ENCODE assay signal across 11 mouse cellular contexts in the genomic region with DNA sequence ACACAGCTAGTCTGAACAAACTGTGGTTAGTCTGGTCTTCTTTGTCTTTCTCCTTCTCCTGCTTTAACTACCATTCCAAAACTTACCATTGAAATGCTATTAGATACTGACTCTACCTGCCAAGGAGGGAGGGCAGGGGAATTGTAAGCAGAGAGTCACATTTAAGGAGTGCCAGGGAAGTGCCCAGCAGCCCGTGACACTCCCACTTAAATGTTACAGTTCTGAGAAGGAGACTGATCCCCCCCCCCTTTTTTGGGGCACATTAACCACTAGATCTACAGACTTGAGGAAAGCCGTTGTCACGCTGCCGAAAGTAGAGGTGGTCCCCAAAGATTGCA.
A peak's percentile ranks its signal among the peaks of the same experiment; 100 is the strongest.
DNase-seq lines count a peak whose midpoint lies in the region; ATAC-seq and TF ChIP-seq lines count a peak whose summit lies in the region.
"Had no signal": no experiment of that assay in that cellular context is flagged by ENCODE, and none has a peak within 500 bp of the region (broad histone marks: within the 10 kb centered on the region; RNA-seq: fewer than 3 reads in every experiment).

No protein-coding gene starts in this region.

- H3K27me3 ChIP-seq in kidney, embryonic 14.5 days (ENCODE audit: control insufficient read depth, insufficient read depth, low read length) = no peaks in the 10 kb centered on the region
- H3K27me3 ChIP-seq in embryonic facial prominence, embryonic 12.5 days = no peaks in the 10 kb centered on the region
- H3K27me3 ChIP-seq in hindbrain, embryonic 13.5 days = no peaks in the 10 kb centered on the region
- no peaks in the 10 kb centered on the region for H3K27me3 ChIP-seq in midbrain, postnatal 0 days (ENCODE audit: insufficient read depth, low read length)

- no peak overlapping the region for H3K9ac ChIP-seq in kidney, embryonic 14.5 days (ENCODE audit: low read depth, low read length)
- H3K9ac ChIP-seq in embryonic facial prominence, embryonic 12.5 days = no peak overlapping the region
- H3K9ac ChIP-seq in hindbrain, embryonic 13.5 days = 0 out of 2 replicates have a peak overlapping the region, but pooled peaks have one; percentile 43
- no peak overlapping the region for H3K9ac ChIP-seq in midbrain, postnatal 0 days (replicated peaks; ENCODE audit: low read length, poor library complexity, severe bottlenecking)

- no peak for TF ChIP-seq CTCF in midbrain, postnatal 0 days (IDR thresholded peaks at IDR 0.05)

- WGBS in kidney, embryonic 14.5 days = 47% methylated on average over 4 of the region's 4 CpGs
- 39% methylated on average over 4 of the region's 4 CpGs for WGBS in embryonic facial prominence, embryonic 12.5 days
- WGBS in hindbrain, embryonic 13.5 days = 39% methylated on average over 4 of the region's 4 CpGs
- 33% methylated on average over 4 of the region's 4 CpGs for WGBS in midbrain, postnatal 0 days

- H3K36me3 ChIP-seq in kidney, embryonic 14.5 days (ENCODE audit: control insufficient read depth, insufficient read depth, low read length) = no peaks in the 10 kb centered on the region
- no peaks in the 10 kb centered on the region for H3K36me3 ChIP-seq in embryonic facial prominence, embryonic 12.5 days
- no peaks in the 10 kb centered on the region for H3K36me3 ChIP-seq in hindbrain, embryonic 13.5 days
- no peaks in the 10 kb centered on the region for H3K36me3 ChIP-seq in midbrain, postnatal 0 days (ENCODE audit: insufficient read depth, low read length)

- intact Hi-C loops in gastrocnemius, postnatal 14 days (cut with DNase I; ENCODE audit: low total_unique reads) = no loop called here

- H3K4me3 ChIP-seq in kidney, embryonic 14.5 days (ENCODE audit: low read length) = no peak overlapping the region
- no peak overlapping the region for H3K4me3 ChIP-seq in embryonic facial prominence, embryonic 12.5 days
- no peak overlapping the region for H3K4me3 ChIP-seq in hindbrain, embryonic 13.5 days
- H3K4me3 ChIP-seq in midbrain, postnatal 0 days (ENCODE audit: low read depth, low read length) = no peak overlapping the region
- H3K4me3 ChIP-seq: heart, adult 2 months had no signal

- no peak overlapping the region for H3K4me2 ChIP-seq in kidney, embryonic 14.5 days (replicated peaks; ENCODE audit: low read depth, low read length)
- no peak overlapping the region for H3K4me2 ChIP-seq in embryonic facial prominence, embryonic 12.5 days (replicated peaks)
- H3K4me2 ChIP-seq in hindbrain, embryonic 13.5 days = 0 out of 2 replicates have a peak overlapping the region, but pooled peaks have one; percentile 2
- H3K4me2 ChIP-seq in midbrain, postnatal 0 days (ENCODE audit: low read depth, low read length, poor library complexity, severe bottlenecking) = no peak overlapping the region

- no peak for DNase-seq in kidney, adult 8-10 months
- DNase-seq in midbrain, postnatal 0 days (ENCODE audit: low spot score) = no peak
- DNase-seq in right cerebral cortex, postnatal 36 days (ENCODE audit: low spot score in 2 of 2) = no peak
- no peak for DNase-seq in heart, postnatal 4 days
- no peak for DNase-seq in gastrocnemius, postnatal 14 days
- DNase-seq: adrenal gland, postnatal 14 days; cerebellum, adult 11-12 months; heart, adult 2 months had no signal

- H3K27ac ChIP-seq in kidney, embryonic 14.5 days (ENCODE audit: low read depth, low read length) = no peak overlapping the region
- peak overlapping the region; percentile 73 for H3K27ac ChIP-seq in embryonic facial prominence, embryonic 12.5 days
- H3K27ac ChIP-seq in hindbrain, embryonic 13.5 days = peak overlapping the region; percentile 87
- H3K27ac ChIP-seq in midbrain, postnatal 0 days (ENCODE audit: low read depth, low read length) = peak overlapping the region; percentile 72
- H3K27ac ChIP-seq: heart, adult 2 months had no signal

- H3K9me3 ChIP-seq in kidney, embryonic 14.5 days (ENCODE audit: control insufficient read depth, low read length) = no peaks in the 10 kb centered on the region
- H3K9me3 ChIP-seq in embryonic facial prominence, embryonic 12.5 days = peaks cover 6% of the 10 kb centered on the region
- peaks cover 5% of the 10 kb centered on the region; the same call in 1 of the 2 replicates for H3K9me3 ChIP-seq in hindbrain, embryonic 13.5 days
- no peaks in the 10 kb centered on the region; the same call in 1 of the 2 replicates for H3K9me3 ChIP-seq in midbrain, postnatal 0 days (ENCODE audit: low read length)

- peak; percentile 72 for ATAC-seq in kidney, embryonic 14.5 days (ENCODE audit: low FRiP score, low TSS enrichment)
- ATAC-seq in embryonic facial prominence, embryonic 12.5 days (ENCODE audit: insufficient number of reproducible peaks, insufficient read depth, low FRiP score, low TSS enrichment) = no peak
- ATAC-seq in hindbrain, embryonic 13.5 days (ENCODE audit: low FRiP score) = peak; percentile 47
- ATAC-seq in midbrain, postnatal 0 days (ENCODE audit: low FRiP score) = peak; percentile 1; the same call in 1 of the 2 replicates

- peaks cover 9% of the 10 kb centered on the region; the same call in 1 of the 2 replicates for H3K4me1 ChIP-seq in kidney, embryonic 14.5 days (ENCODE audit: control insufficient read depth, insufficient read depth, low read length)
- peaks cover 23% of the 10 kb centered on the region for H3K4me1 ChIP-seq in embryonic facial prominence, embryonic 12.5 days
- H3K4me1 ChIP-seq in hindbrain, embryonic 13.5 days (replicated peaks) = peaks cover 44% of the 10 kb centered on the region
- H3K4me1 ChIP-seq in midbrain, postnatal 0 days (ENCODE audit: insufficient read depth, low read length) = peaks cover 13% of the 10 kb centered on the region; the same call in 1 of the 2 replicates
